Mouse (Mus musculus) CH12.LX (cell line): ENCODE results near the gene Il1rap. TPM values are rescaled to one million over a fixed set of nuclear protein-coding genes. Genes with fewer than 3 reads are reported as not detected.

ENCODE experiments used
- DNase-seq: peaks from one replicate; pipeline ENCODE4 v3.0.0-alpha.2; 2013; ENCODE audit errors: extremely low read depth
- H3K27ac ChIP-seq: 2 replicates; pipeline ENCODE4 v1.5.1; 2012; ENCODE audit warnings: low read depth, mild to moderate bottlenecking, control low read depth, moderate library complexity; ENCODE audit not compliant: insufficient read depth
- H3K27me3 ChIP-seq: replicated peaks from 2 replicates; pipeline ENCODE3; 2012; ENCODE audit warnings: inconsistent platforms
- H3K36me3 ChIP-seq, 2 experiments: replicated peaks in 1 of 2; 2 replicates each; pipeline versions ENCODE3 to v1.6.1; 2012; ENCODE audit warnings: inconsistent platforms in 1 of 2, low read length in 1 of 2, mild to moderate bottlenecking in 1 of 2, mixed read lengths in 1 of 2, moderate library complexity in 1 of 2; ENCODE audit not compliant: control insufficient read depth in 1 of 2, insufficient read depth in 1 of 2
- H3K4me1 ChIP-seq, 2 experiments: 2 replicates each; pipeline ENCODE4 v1.6.1; 2012; ENCODE audit warnings: inconsistent platforms in 1 of 2, moderate library complexity in 1 of 2; ENCODE audit not compliant: insufficient read depth in 2 of 2, control insufficient read depth in 1 of 2
- H3K4me2 ChIP-seq: 2 replicates; pipeline ENCODE4 v1.6.1; 2012; ENCODE audit warnings: low read depth, mild to moderate bottlenecking, control low read depth; ENCODE audit not compliant: poor library complexity, insufficient read depth, severe bottlenecking
- H3K4me3 ChIP-seq, 3 experiments: fragments of 150-350 bp in 1 of 3; sonication (generic) in 1 of 3; replicated peaks in 1 of 3; 2 replicates each; pipeline versions ENCODE3 to v1.5.1; 2011 to 2012; ENCODE audit warnings: low read depth in 2 of 3, low read length in 2 of 3, mild to moderate bottlenecking in 2 of 3, moderate library complexity in 2 of 3, control low read depth in 1 of 3, improper control_type of control experiment in 1 of 3, inconsistent platforms in 1 of 3, mixed read lengths in 1 of 3; ENCODE audit not compliant: poor library complexity in 1 of 3
- H3K79me2 ChIP-seq: replicated peaks from 2 replicates; pipeline ENCODE4 v1.6.1; 2012; ENCODE audit warnings: mild to moderate bottlenecking, moderate library complexity; ENCODE audit not compliant: control insufficient read depth, poor library complexity, insufficient read depth, severe bottlenecking; ENCODE audit errors: extremely low read depth
- H3K9ac ChIP-seq: 2 replicates; pipeline ENCODE4 v1.6.1; 2012; ENCODE audit warnings: low read depth, mild to moderate bottlenecking, control low read depth, moderate library complexity; ENCODE audit not compliant: insufficient read depth
- H3K9me3 ChIP-seq: replicated peaks from 2 replicates; pipeline ENCODE3; 2012; ENCODE audit warnings: low read length, inconsistent platforms, mixed read lengths
- CHD2 ChIP-seq: IDR thresholded peaks from 2 replicates; pipeline ENCODE4 v1.6.1; 2011; ENCODE audit warnings: low read length, improper control_type of control experiment
- CTCF ChIP-seq, 2 experiments: IDR thresholded peaks in 1 of 2; conservative IDR thresholded peaks in 1 of 2; 2 replicates each; pipeline ENCODE4 v1.5.1; 2011 to 2012; ENCODE audit warnings: low read depth in 2 of 2, low read length in 2 of 2, improper control_type of control experiment in 1 of 2, inconsistent platforms in 1 of 2, mild to moderate bottlenecking in 1 of 2, moderate library complexity in 1 of 2
- E2F4 ChIP-seq: IDR thresholded peaks from 2 replicates; pipeline ENCODE4 v1.6.1; 2011; ENCODE audit warnings: low read depth, low read length, improper control_type of control experiment; ENCODE audit not compliant: insufficient replicate concordance
- ETS1 ChIP-seq: conservative IDR thresholded peaks from 2 replicates; pipeline ENCODE4 v1.6.1; 2012; ENCODE audit warnings: low read depth, mild to moderate bottlenecking, inconsistent platforms, low read length, improper control_type of control experiment, moderate library complexity
- GABPA ChIP-seq: IDR thresholded peaks from 2 replicates; pipeline ENCODE4 v1.6.1; 2012; ENCODE audit warnings: low read depth, low read length, improper control_type of control experiment, inconsistent platforms; ENCODE audit not compliant: insufficient replicate concordance
- HCFC1 ChIP-seq: IDR thresholded peaks from 2 replicates; pipeline ENCODE4 v1.6.1; 2012; ENCODE audit warnings: low read depth, mild to moderate bottlenecking, inconsistent platforms, low read length, improper control_type of control experiment
- IRF4 ChIP-seq: IDR thresholded peaks from 2 replicates; pipeline ENCODE4 v1.6.1; 2014; ENCODE audit warnings: low read depth, mild to moderate bottlenecking, inconsistent platforms, low read length, improper control_type of control experiment
- JUN ChIP-seq: IDR thresholded peaks from 2 replicates; pipeline ENCODE4 v1.6.1; 2011; ENCODE audit warnings: low read depth, mild to moderate bottlenecking, low read length, improper control_type of control experiment, moderate library complexity; ENCODE audit not compliant: insufficient read depth
- KAT2A ChIP-seq: IDR thresholded peaks from 2 replicates; pipeline ENCODE4 v1.6.1; 2012; ENCODE audit warnings: low read length, improper control_type of control experiment, inconsistent platforms; ENCODE audit not compliant: insufficient replicate concordance
- MAX ChIP-seq: IDR thresholded peaks from 2 replicates; pipeline ENCODE4 v1.6.1; 2011; ENCODE audit warnings: low read length, improper control_type of control experiment
- MAZ ChIP-seq: IDR thresholded peaks from 2 replicates; pipeline ENCODE4 v1.6.1; 2012; ENCODE audit warnings: low read depth, mild to moderate bottlenecking, inconsistent platforms, low read length, improper control_type of control experiment, moderate library complexity
- MXI1 ChIP-seq: IDR thresholded peaks from 2 replicates; pipeline ENCODE4 v1.6.1; 2011; ENCODE audit warnings: mild to moderate bottlenecking, low read depth, low read length, improper control_type of control experiment
- MYC ChIP-seq: IDR thresholded peaks from 2 replicates; pipeline ENCODE4 v1.6.1; 2011; ENCODE audit warnings: low read depth, mild to moderate bottlenecking, improper control_type of control experiment, low read length
- NELFE ChIP-seq: IDR thresholded peaks from 2 replicates; pipeline ENCODE4 v1.6.1; 2011; ENCODE audit warnings: low read depth, low read length, improper control_type of control experiment
- PAX5 ChIP-seq: IDR thresholded peaks from 2 replicates; pipeline ENCODE4 v1.6.1; 2012; ENCODE audit warnings: low read length, inconsistent platforms, mixed read lengths
- POLR2A ChIP-seq: IDR thresholded peaks from 2 replicates; pipeline ENCODE4 v1.6.1; 2011; ENCODE audit warnings: low read depth, mild to moderate bottlenecking, improper control_type of control experiment, low read length
- RAD21 ChIP-seq: IDR thresholded peaks from 2 replicates; pipeline ENCODE4 v1.6.1; 2011; ENCODE audit warnings: low read depth, mild to moderate bottlenecking, low read length, improper control_type of control experiment, moderate library complexity
- RCOR1 ChIP-seq: conservative IDR thresholded peaks from 2 replicates; pipeline ENCODE4 v1.6.1; 2012; ENCODE audit warnings: low read depth, mild to moderate bottlenecking, inconsistent platforms, low read length, improper control_type of control experiment
- SIN3A ChIP-seq: IDR thresholded peaks from 2 replicates; pipeline ENCODE4 v1.6.1; 2012; ENCODE audit warnings: low read length, improper control_type of control experiment, inconsistent platforms
- TBP ChIP-seq: conservative IDR thresholded peaks from 2 replicates; pipeline ENCODE4 v1.6.1; 2011; ENCODE audit warnings: low read depth, low read length, improper control_type of control experiment
- TCF12 ChIP-seq: IDR thresholded peaks from 2 replicates; pipeline ENCODE4 v1.6.1; 2014; ENCODE audit warnings: low read depth, mild to moderate bottlenecking, inconsistent platforms, low read length, improper control_type of control experiment
- USF1 ChIP-seq: IDR thresholded peaks from 2 replicates; pipeline ENCODE4 v1.6.1; 2014; ENCODE audit warnings: low read depth, mild to moderate bottlenecking, inconsistent platforms, low read length, improper control_type of control experiment
- USF2 ChIP-seq: conservative IDR thresholded peaks from 2 replicates; pipeline ENCODE4 v1.6.1; 2011; ENCODE audit warnings: low read depth, low read length, improper control_type of control experiment
- ZC3H11A ChIP-seq: IDR thresholded peaks from 2 replicates; pipeline ENCODE4 v1.6.1; 2012; ENCODE audit warnings: low read depth, mild to moderate bottlenecking, inconsistent platforms, low read length, improper control_type of control experiment
- ZKSCAN1 ChIP-seq: IDR thresholded peaks from 2 replicates; pipeline ENCODE4 v1.6.1; 2012; ENCODE audit warnings: low read depth, inconsistent platforms, low read length, improper control_type of control experiment, borderline replicate concordance
- ZMIZ1 ChIP-seq: IDR thresholded peaks from 2 replicates; pipeline ENCODE4 v1.6.1; 2012; ENCODE audit warnings: low read depth, mild to moderate bottlenecking, inconsistent platforms, low read length, improper control_type of control experiment
- ZNF384 ChIP-seq: IDR thresholded peaks from 2 replicates; pipeline ENCODE4 v1.6.1; 2012; ENCODE audit warnings: low read depth, low read length, improper control_type of control experiment, inconsistent platforms
- dilution Hi-C: fragments of 300-500 bp; cut with MboI; formaldehyde crosslinking; loops from 2 replicates; pipeline ENCODE4 v1.14.3; 2020; ENCODE audit warnings: low sequenced_read_pairs; ENCODE audit not compliant: extremely low pct_unique_long_range_greater_than_20kb, extremely low pct_ligation_motif_present
- in situ Hi-C: fragments of 300-500 bp; cut with MboI; formaldehyde crosslinking; loops from 3 replicates; pipeline ENCODE4 v1.14.3; 2019; ENCODE audit warnings: low sequenced_read_pairs, low pct_ligation_motif_present, low pct_unique_long_range_greater_than_20kb, mixed read lengths
- polyA plus RNA-seq: library from polyadenylated mRNA; unstranded; fragments of >175 nt; gene quantifications from 2 replicates; pipeline ENCODE4 v1.2.1, GENCODE M21; 2012; ENCODE audit warnings: low read depth; ENCODE audit not compliant: insufficient read length
- total RNA-seq, 2 experiments: library from RNA; depleted of rRNA; stranded (reverse); fragments of 300-350 nt in 1 of 2; fragments of >200 nt in 1 of 2; gene quantifications; 2 replicates each; pipeline ENCODE4 v1.2.3; 2012 to 2014

Gene Il1rap
- total and polyA plus RNA-seq, 3 experiments, result 4.1 to 15.0 (median 9.4) TPM

GRCm38 (mm10) chr16:26722464-26722863 is 141.0 kb downstream of the Il1rap start:
- dilution Hi-C loops, result no loop called here

GRCm38 (mm10) chr16:26723952-26724747 is 142.6 kb downstream of the Il1rap start:
- dilution Hi-C loops (no loop called here), in situ Hi-C loops (no loop called here)
- no peak for DNase-seq
- no peak overlapping the region for H3K4me2 ChIP-seq
- no peak overlapping the region for H3K27ac ChIP-seq
- H3K36me3 ChIP-seq, result no peaks in the 10 kb centered on the region
- H3K9ac ChIP-seq, result no peak overlapping the region
- peaks cover 0 to 16% of the 10 kb centered on the region in 2 experiments; a peak in 2 of 4 replicates for H3K4me1 ChIP-seq
- H3K4me3 ChIP-seq, result no peak overlapping the region
- no peaks in the 10 kb centered on the region for H3K27me3 ChIP-seq
- no peaks in the 10 kb centered on the region for H3K9me3 ChIP-seq
- TF ChIP-seq PAX5 (no peak), MXI1 (no peak), HCFC1 (no peak), TCF12 (no peak), NELFE (no peak), GABPA (no peak), USF1 (no peak), TBP (no peak), SIN3A (no peak), ZC3H11A (no peak), KAT2A (no peak), USF2 (no peak), ZNF384 (no peak), CHD2 (no peak), E2F4 (no peak), MAZ (no peak), IRF4 (no peak), CTCF (conservative IDR thresholded peaks at IDR 0.05 in 1 of 2, IDR thresholded peaks at IDR 0.05 in 1 of 2; ENCODE audit: low read depth in 2 of 2, low read length in 2 of 2) (no peak), ETS1 (no peak)
- no peaks in the 10 kb centered on the region for H3K79me2 ChIP-seq

More at GRCm38 (mm10) chr16:26722464-26722863, 141.0 kb downstream of the Il1rap start:
- Histone ChIP-seq H3K27me3 (no peaks in the 10 kb centered on the region), H3K79me2 (no peaks in the 10 kb centered on the region), H3K9me3 (no peaks in the 10 kb centered on the region), H3K4me1 (no peaks in the 10 kb centered on the region), H3K36me3 (no peaks in the 10 kb centered on the region), H3K4me2 (no peak overlapping the region), H3K9ac (no peak overlapping the region), H3K4me3 (no peak overlapping the region), H3K27ac (no peak overlapping the region)
- no peak for DNase-seq
- in situ Hi-C loops, result no loop called here
- TF ChIP-seq ZMIZ1 (no peak), IRF4 (no peak), MAX (no peak), HCFC1 (no peak), POLR2A (no peak), ZKSCAN1 (no peak), MYC (no peak), RCOR1 (no peak), GABPA (no peak), RAD21 (no peak), JUN (no peak), CHD2 (no peak)
